Mouse (Mus musculus) cerebellum, adult 11-12 months (tissue): ENCODE data around the gene Hist2h4.
"Not testable (repeated sequence)": the region's sequence is repeated elsewhere in the genome, so short reads cannot be mapped to it uniquely, and the experiment has no call there.

Source experiments
- DNase-seq: peaks from one replicate; pipeline ENCODE4 v3.0.0; 2022

Gene Hist2h4

GRCm38 (mm10) chr3:96262979-96263550 is at the start of gene Hist2h4:
TSS of gene Hist2h4 (minus strand) at chr3:96263311.
- peak; percentile 97 for DNase-seq

GRCm38 (mm10) chr3:96312341-96313098 is 49.4 kb upstream of the Hist2h4 start:
- no peak for DNase-seq

- DNase-seq, result no peak
These were observed 46.3 kb upstream of the Hist2h4 start for GRCm38 (mm10) chr3:96309441-96309840.

GRCm38 (mm10) chr3:96306506-96306905 is 43.4 kb upstream of the Hist2h4 start:
- DNase-seq, result no peak

GRCm38 (mm10) chr3:96302076-96302475 is 39.0 kb upstream of the Hist2h4 start:
- DNase-seq, result no peak

GRCm38 (mm10) chr3:96300706-96301529 is 37.8 kb upstream of the Hist2h4 start:
- DNase-seq, result no peak

- no peak for DNase-seq
These were observed 36.5 kb upstream of the Hist2h4 start for GRCm38 (mm10) chr3:96299562-96299961.

- no peak for DNase-seq
These were observed 35.2 kb upstream of the Hist2h4 start for GRCm38 (mm10) chr3:96298360-96298759.

- no peak for DNase-seq
These were observed 30.7 kb upstream of the Hist2h4 start, which contains the start of gene Fcgr1 for GRCm38 (mm10) chr3:96293787-96294186. TSS of gene Fcgr1 (minus strand) at chr3:96293969.

GRCm38 (mm10) chr3:96293368-96293767 is 30.3 kb upstream of the Hist2h4 start:
- DNase-seq, result no peak

- DNase-seq, result no peak
These were observed 29.5 kb upstream of the Hist2h4 start for GRCm38 (mm10) chr3:96292641-96293040.

- not testable (repeated sequence) for DNase-seq
These were observed 27.6 kb upstream of the Hist2h4 start for GRCm38 (mm10) chr3:96290727-96291126.

- no peak for DNase-seq
These were observed 26.1 kb upstream of the Hist2h4 start for GRCm38 (mm10) chr3:96289201-96289600.

GRCm38 (mm10) chr3:96287334-96287733 is 24.2 kb upstream of the Hist2h4 start:
- not testable (repeated sequence) for DNase-seq

GRCm38 (mm10) chr3:96284457-96284856 is 21.3 kb upstream of the Hist2h4 start:
- DNase-seq, result no peak

- no peak for DNase-seq
These were observed 17.5 kb upstream of the Hist2h4 start for GRCm38 (mm10) chr3:96280660-96281059.

- DNase-seq, result peak; percentile 91
These were observed 14.9 kb upstream of the Hist2h4 start for GRCm38 (mm10) chr3:96277800-96278624.

- DNase-seq, result no peak
These were observed 14.3 kb upstream of the Hist2h4 start for GRCm38 (mm10) chr3:96277428-96277799.

GRCm38 (mm10) chr3:96273591-96274465 is 10.7 kb upstream of the Hist2h4 start:
- DNase-seq, result no peak

- peak; percentile 96 for DNase-seq
These were observed 6.7 kb upstream of the Hist2h4 start, which contains the start of gene Hist2h2bb for GRCm38 (mm10) chr3:96269511-96270474. TSS of gene Hist2h2bb (plus strand) at chr3:96269752.
